29 mouse cellular contexts compared by ENCODE assay signal in the genomic region with DNA sequence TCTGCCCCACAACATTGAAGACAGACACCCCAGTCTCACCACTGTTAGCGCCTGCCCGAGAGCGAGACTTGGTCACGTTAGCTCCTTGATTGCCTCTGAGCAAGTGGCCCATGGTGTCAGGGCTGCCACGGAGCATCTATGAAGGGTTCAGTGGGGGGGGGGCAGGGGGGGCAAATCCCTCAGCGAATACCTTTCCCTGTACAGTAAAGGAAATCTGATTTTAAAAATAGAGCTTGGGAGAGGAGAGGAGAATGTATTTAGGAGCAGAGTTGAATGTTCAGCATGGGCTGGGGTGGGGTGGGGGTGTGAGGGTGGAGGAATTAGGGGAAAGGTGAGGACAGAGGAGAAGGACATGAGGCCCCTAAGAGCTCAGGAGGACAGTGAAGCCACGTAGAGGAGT. TPM values are rescaled to one million over a fixed set of nuclear protein-coding genes. Genes with fewer than 3 reads are reported as not detected.
DNase-seq lines count a peak whose midpoint lies in the region; ATAC-seq and TF ChIP-seq lines count a peak whose summit lies in the region.
"Had no signal": no experiment of that assay in that cellular context is flagged by ENCODE, and none has a peak within 500 bp of the region (broad histone marks: within the 10 kb centered on the region; RNA-seq: fewer than 3 reads in every experiment).

Rtl1 (minus strand) TSS at position 101 of the 400 bp plus-strand sequence.

- H3K27me3 ChIP-seq in embryonic facial prominence, embryonic 12.5 days: no peaks in the 10 kb centered on the region
- no peaks in the 10 kb centered on the region for H3K27me3 ChIP-seq in embryonic facial prominence, embryonic 15.5 days
- H3K27me3 ChIP-seq in hindbrain, postnatal 0 days (ENCODE audit: insufficient read depth, low read length): no peaks in the 10 kb centered on the region
- H3K27me3 ChIP-seq: CH12.LX; heart, embryonic 13.5 days; intestine, embryonic 15.5 days had no signal

- H3K27ac ChIP-seq in embryonic facial prominence, embryonic 12.5 days: 0 out of 2 replicates have a peak within 1 kb of the TSS, but pooled peaks have one; percentile 30
- peak within 1 kb of the TSS; percentile 65; the same call in 1 of the 2 replicates for H3K27ac ChIP-seq in embryonic facial prominence, embryonic 15.5 days (replicated peaks)
- no peak within 1 kb of the TSS for H3K27ac ChIP-seq in hindbrain, postnatal 0 days
- H3K27ac ChIP-seq: gastrocnemius, adult 2 months; heart, embryonic 10.5 days; heart, embryonic 13.5 days; hindbrain, embryonic 14.5 days; intestine, embryonic 15.5 days had no signal

- TF ChIP-seq CTCF in hindbrain, postnatal 0 days (IDR thresholded peaks at IDR 0.05; ENCODE audit: low read depth): no peak

- H3K9ac ChIP-seq in embryonic facial prominence, embryonic 12.5 days: no peak within 1 kb of the TSS
- H3K9ac ChIP-seq in embryonic facial prominence, embryonic 15.5 days: no peak within 1 kb of the TSS
- H3K9ac ChIP-seq in hindbrain, postnatal 0 days (replicated peaks; ENCODE audit: low read length): no peak within 1 kb of the TSS
- H3K9ac ChIP-seq: forebrain, postnatal 0 days; heart, embryonic 13.5 days; hindbrain, embryonic 14.5 days; intestine, embryonic 15.5 days had no signal

- peaks cover 43% of the 10 kb centered on the region for H3K36me3 ChIP-seq in embryonic facial prominence, embryonic 12.5 days
- peaks cover 23% of the 10 kb centered on the region; the same call in 1 of the 2 replicates for H3K36me3 ChIP-seq in embryonic facial prominence, embryonic 15.5 days
- no peaks in the 10 kb centered on the region for H3K36me3 ChIP-seq in hindbrain, postnatal 0 days (ENCODE audit: insufficient read depth, low read length)
- H3K36me3 ChIP-seq: G1E had no signal

- H3K9me3 ChIP-seq in embryonic facial prominence, embryonic 12.5 days: no peaks in the 10 kb centered on the region
- H3K9me3 ChIP-seq in embryonic facial prominence, embryonic 15.5 days (replicated peaks): no peaks in the 10 kb centered on the region
- H3K9me3 ChIP-seq in hindbrain, postnatal 0 days (ENCODE audit: low read length): no peaks in the 10 kb centered on the region
- H3K9me3 ChIP-seq: heart, embryonic 10.5 days; heart, embryonic 13.5 days; intestine, embryonic 15.5 days had no signal

- no peak within 1 kb of the TSS for H3K4me3 ChIP-seq in embryonic facial prominence, embryonic 12.5 days
- no peak within 1 kb of the TSS for H3K4me3 ChIP-seq in embryonic facial prominence, embryonic 15.5 days (replicated peaks)
- H3K4me3 ChIP-seq in hindbrain, postnatal 0 days (ENCODE audit: low read length): no peak within 1 kb of the TSS
- H3K4me3 ChIP-seq: gastrocnemius, adult 2 months; heart, embryonic 10.5 days; heart, embryonic 13.5 days; intestine, embryonic 15.5 days had no signal

- H3K4me1 ChIP-seq in embryonic facial prominence, embryonic 12.5 days: peaks cover 23% of the 10 kb centered on the region
- peaks cover 24% of the 10 kb centered on the region for H3K4me1 ChIP-seq in embryonic facial prominence, embryonic 15.5 days
- 0 out of 2 replicates have a peak, but pooled peaks cover 3% of the 10 kb centered on the region for H3K4me1 ChIP-seq in hindbrain, postnatal 0 days (ENCODE audit: insufficient read depth, low read length)

- DNase-seq in gastrocnemius, postnatal 4 days (ENCODE audit: low spot score in 2 of 2): no peak
- no peak for DNase-seq in gastrocnemius, postnatal 25 days
- DNase-seq in ovary, postnatal 10 days (ENCODE audit: low spot score): no peak
- no peak for DNase-seq in hindbrain, postnatal 0 days (ENCODE audit: low spot score)
- DNase-seq in cerebellum, adult 8-10 months: no peak
- DNase-seq: adrenal gland, postnatal 10 days; adrenal gland, postnatal 36 days; B cell, adult 2 months; cerebellum, adult 18-20 months; cerebellum, adult 9-11 months; cerebellum, postnatal 36 days; embryo, embryonic 11 days; forebrain, postnatal 0 days; gastrocnemius, adult 2 months; heart, adult 18-20 months; heart, postnatal 14 days; heart, postnatal 4 days; kidney, adult 11 months had no signal

- 83% methylated on average over 7 of the region's 7 CpGs for WGBS in embryonic facial prominence, embryonic 12.5 days
- WGBS in embryonic facial prominence, embryonic 15.5 days: 86% methylated on average over 7 of the region's 7 CpGs
- 88% methylated on average over 7 of the region's 7 CpGs for WGBS in hindbrain, postnatal 0 days

- no peak within 1 kb of the TSS for H3K4me2 ChIP-seq in embryonic facial prominence, embryonic 12.5 days (replicated peaks)
- no peak within 1 kb of the TSS for H3K4me2 ChIP-seq in embryonic facial prominence, embryonic 15.5 days (replicated peaks)
- no peak within 1 kb of the TSS for H3K4me2 ChIP-seq in hindbrain, postnatal 0 days (ENCODE audit: low read depth, low read length)
- H3K4me2 ChIP-seq: heart, embryonic 13.5 days; hindbrain, embryonic 14.5 days; intestine, embryonic 15.5 days had no signal

- ATAC-seq in embryonic facial prominence, embryonic 12.5 days (ENCODE audit: insufficient number of reproducible peaks, insufficient read depth, low FRiP score, low TSS enrichment): no peak
- ATAC-seq in embryonic facial prominence, embryonic 15.5 days (ENCODE audit: insufficient number of reproducible peaks, low FRiP score, low TSS enrichment, low read depth): no peak
- ATAC-seq in hindbrain, postnatal 0 days: no peak
- ATAC-seq: forebrain, embryonic 14.5 days; forebrain, postnatal 0 days; intestine, embryonic 15.5 days; Patski had no signal

RNA-seq across cellular contexts. Expression of gene Rtl1, which starts in this region (rescaled TPM):
- total RNA-seq in gastrocnemius, postnatal 4 days (2021): 10 to 100 TPM; 79.6 to 83.7 TPM
- not detected for total RNA-seq in gastrocnemius, postnatal 25 days (2021)
- polyA plus RNA-seq in embryonic facial prominence, embryonic 12.5 days (2016; fragmentation: Nextera tagmentation; extraction: Ambion mirVana): 2.2 and 2.9 TPM in 2 replicates
- polyA plus RNA-seq in embryonic facial prominence, embryonic 15.5 days (2015; fragmentation: Nextera tagmentation; extraction: Ambion mirVana): 3.6 TPM in 2 replicates
- 1.4 and 1.9 TPM in 2 replicates for total RNA-seq in hindbrain, postnatal 0 days (2014; rRNA removed)
- 0.81 and 1.3 TPM in 2 replicates for polyA plus RNA-seq in hindbrain, postnatal 0 days (2015; fragmentation: Nextera tagmentation; extraction: Ambion mirVana)
- total RNA-seq: CH12.LX; gastrocnemius, adult 2 months had no signal
- polyA plus RNA-seq: G1E; gonadal fat pad, adult 2 months; Patski had no signal

Comparison
In these comparisons a context has a peak if more than half of its experiments do, and no peak if none do; other contexts are left out.
1. RNA of gene Rtl1 (total RNA-seq): 79.6 to 83.7 TPM in gastrocnemius, postnatal 4 days; 1.4 to 1.9 TPM in hindbrain, postnatal 0 days and not detected in gastrocnemius, postnatal 25 days; every median in the first group is over 10 times any median in the second.